Mouse (Mus musculus): Measurements from ENCODE around the gene Lrrc34.

DNA sequence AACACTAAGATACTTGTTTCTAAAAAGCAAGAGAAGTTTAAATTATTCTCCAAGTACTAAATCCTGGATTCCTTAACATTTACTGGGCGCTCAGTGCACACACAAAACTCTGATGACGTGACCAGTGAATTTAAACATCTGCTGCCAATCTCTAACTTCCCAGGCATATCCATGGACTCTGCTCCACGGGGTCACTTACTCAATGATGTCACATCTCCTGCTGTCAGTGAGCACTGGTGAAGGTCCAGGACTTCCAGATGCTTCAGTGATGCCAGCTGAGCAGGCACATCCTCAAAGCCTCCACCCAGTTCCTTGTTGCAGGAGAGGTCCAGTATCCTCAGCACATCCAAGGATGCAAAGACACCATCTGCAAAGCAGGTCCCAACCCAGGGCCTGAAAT lies 39.5 kb upstream of the Lrrc34 start:
- TF ChIP-seq CEBPB (IDR thresholded peaks at IDR 0.05; ENCODE audit: low read depth) (no peak), CTCF (IDR thresholded peaks at IDR 0.05; ENCODE audit: control insufficient read depth, insufficient read depth, insufficient read length) (no peak), MYOG (IDR thresholded peaks at IDR 0.05; ENCODE audit: control insufficient read depth, extremely low read depth, insufficient read length) (no peak), FOSL1 (IDR thresholded peaks at IDR 0.05; ENCODE audit: insufficient read depth, low read length, poor library complexity, severe bottlenecking) (no peak), USF1 (IDR thresholded peaks at IDR 0.05; ENCODE audit: low read depth) (no peak), MAX (IDR thresholded peaks at IDR 0.05) (no peak)
